Comparison of ENCODE assay signal across 12 mouse cellular contexts in the genomic region with DNA sequence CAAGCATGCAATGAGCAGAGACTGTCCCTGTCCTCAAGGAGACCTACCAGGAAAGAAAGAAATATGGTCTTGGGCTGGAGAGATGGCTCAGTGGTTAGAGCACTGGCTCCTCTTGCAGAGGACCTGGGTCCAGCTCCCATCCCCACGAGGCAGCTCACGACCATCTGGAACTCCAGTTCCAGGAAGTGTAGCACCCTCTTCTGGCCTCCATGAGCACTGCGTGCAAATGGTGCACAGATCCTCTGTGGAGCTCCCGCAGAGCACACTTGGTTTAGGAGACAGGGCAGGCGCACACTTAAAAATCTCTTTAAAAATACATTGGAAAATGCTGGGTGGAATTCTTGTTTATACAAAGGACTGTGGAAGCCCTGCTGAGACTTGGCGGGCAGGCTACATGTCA. TPM values are rescaled to one million over a fixed set of nuclear protein-coding genes. Genes with fewer than 3 reads are reported as not detected.
DNase-seq lines count a peak whose midpoint lies in the region; ATAC-seq and TF ChIP-seq lines count a peak whose summit lies in the region.
"Had no signal": no experiment of that assay in that cellular context is flagged by ENCODE, and none has a peak within 500 bp of the region (broad histone marks: within the 10 kb centered on the region; RNA-seq: fewer than 3 reads in every experiment).

No protein-coding gene starts in this region.

- peak; percentile 30 for DNase-seq in hindbrain, embryonic 11.5 days (ENCODE audit: low spot score)
- DNase-seq in testis, postnatal 10 days (ENCODE audit: low spot score) = no peak
- peak; percentile 32 for DNase-seq in splenic B cell, adult 2 months (ENCODE audit: low read depth, low spot score)
- DNase-seq in urinary bladder, adult 2 months (ENCODE audit: low spot score) = no peak
- DNase-seq in adrenal gland, postnatal 10 days = no peak
- DNase-seq: kidney, postnatal 14 days; liver, embryonic 13.5 days had no signal

- H3K27ac ChIP-seq in hindbrain, embryonic 11.5 days (ENCODE audit: low read depth, low read length) = no peak overlapping the region
- no peak overlapping the region for H3K27ac ChIP-seq in hindbrain, embryonic 12.5 days
- no peak overlapping the region for H3K27ac ChIP-seq in testis, adult 2 months (ENCODE audit: control insufficient read depth, insufficient read depth, low read depth, low read length)
- H3K27ac ChIP-seq in bone marrow macrophage, adult 2 months (ENCODE audit: insufficient read depth, low read depth, low read length) = no peak overlapping the region
- H3K27ac ChIP-seq: liver, embryonic 13.5 days had no signal

- no peak for TF ChIP-seq POLR2A in testis, adult 2 months (IDR thresholded peaks at IDR 0.05; ENCODE audit: control insufficient read depth, low read depth, low read length)
- no peak for TF ChIP-seq POLR2A in bone marrow macrophage, adult 2 months (IDR thresholded peaks at IDR 0.05; ENCODE audit: borderline replicate concordance, low read depth, low read length)

- no peaks in the 10 kb centered on the region for H3K4me1 ChIP-seq in hindbrain, embryonic 11.5 days (replicated peaks; ENCODE audit: control insufficient read depth, insufficient read depth, low read length)
- no peaks in the 10 kb centered on the region for H3K4me1 ChIP-seq in hindbrain, embryonic 12.5 days
- H3K4me1 ChIP-seq in testis, adult 2 months (ENCODE audit: control insufficient read depth, insufficient read depth, low read length) = no peaks in the 10 kb centered on the region
- H3K4me1 ChIP-seq in bone marrow macrophage, adult 2 months (ENCODE audit: control insufficient read depth, insufficient read depth, low read length) = peaks cover 18% of the 10 kb centered on the region

- H3K4me3 ChIP-seq in hindbrain, embryonic 11.5 days (ENCODE audit: low read depth, low read length) = no peak overlapping the region
- no peak overlapping the region for H3K4me3 ChIP-seq in hindbrain, embryonic 12.5 days
- no peak overlapping the region for H3K4me3 ChIP-seq in testis, adult 2 months (ENCODE audit: control insufficient read depth, low read depth, low read length)
- H3K4me3 ChIP-seq in bone marrow macrophage, adult 2 months (ENCODE audit: insufficient read depth, low read length) = no peak overlapping the region
- H3K4me3 ChIP-seq: erythroblast, embryonic 14.5 days; liver, embryonic 13.5 days had no signal

- no peak overlapping the region for H3K9ac ChIP-seq in hindbrain, embryonic 11.5 days (ENCODE audit: low read depth, low read length)
- no peak overlapping the region for H3K9ac ChIP-seq in hindbrain, embryonic 12.5 days
- H3K9ac ChIP-seq: liver, embryonic 13.5 days had no signal

- WGBS in hindbrain, embryonic 11.5 days = 90% methylated on average over 6 of the region's 6 CpGs
- whole genome bisulfite sequencing in hindbrain, embryonic 12.5 days = 84% methylated on average over 6 of the region's 6 CpGs

- TF ChIP-seq CTCF in testis, adult 2 months (IDR thresholded peaks at IDR 0.05; ENCODE audit: control insufficient read depth, insufficient read depth, insufficient replicate concordance, low read depth, low read length) = peak; percentile 46; the same call in 1 of the 2 replicates
- TF ChIP-seq CTCF in bone marrow macrophage, adult 2 months (IDR thresholded peaks at IDR 0.05; ENCODE audit: low read depth, low read length) = peak; percentile 43; the same call in 1 of the 2 replicates

- H3K27me3 ChIP-seq in hindbrain, embryonic 11.5 days (ENCODE audit: control insufficient read depth, insufficient read depth, low read length) = no peaks in the 10 kb centered on the region
- H3K27me3 ChIP-seq in hindbrain, embryonic 12.5 days = no peaks in the 10 kb centered on the region
- no peaks in the 10 kb centered on the region for H3K27me3 ChIP-seq in testis, adult 2 months (ENCODE audit: control insufficient read depth, insufficient read depth, low read length)
- no peaks in the 10 kb centered on the region for H3K27me3 ChIP-seq in splenic B cell, adult 2 months (ENCODE audit: control insufficient read depth, insufficient read depth, low read length, poor library complexity, severe bottlenecking)
- H3K27me3 ChIP-seq: liver, embryonic 13.5 days had no signal

- ATAC-seq in hindbrain, embryonic 11.5 days (ENCODE audit: low FRiP score) = no peak
- ATAC-seq in hindbrain, embryonic 12.5 days (ENCODE audit: low FRiP score) = no peak

- H3K36me3 ChIP-seq in hindbrain, embryonic 11.5 days (ENCODE audit: control insufficient read depth, insufficient read depth, low read length) = peaks cover 16% of the 10 kb centered on the region; the same call in 1 of the 2 replicates
- peaks cover 87% of the 10 kb centered on the region for H3K36me3 ChIP-seq in hindbrain, embryonic 12.5 days
- peaks cover 2% of the 10 kb centered on the region for H3K36me3 ChIP-seq in testis, adult 2 months (ENCODE audit: control insufficient read depth, insufficient read depth, low read length)
- peaks cover 8% of the 10 kb centered on the region for H3K36me3 ChIP-seq in splenic B cell, adult 2 months (ENCODE audit: control insufficient read depth, insufficient read depth, low read length, poor library complexity, severe bottlenecking)

- no peak overlapping the region for H3K4me2 ChIP-seq in hindbrain, embryonic 11.5 days (replicated peaks; ENCODE audit: low read depth, low read length)
- no peak overlapping the region for H3K4me2 ChIP-seq in hindbrain, embryonic 12.5 days (replicated peaks)
- H3K4me2 ChIP-seq: heart, embryonic 11.5 days; liver, embryonic 13.5 days had no signal

- no peaks in the 10 kb centered on the region for H3K9me3 ChIP-seq in hindbrain, embryonic 11.5 days (ENCODE audit: control insufficient read depth, low read length)
- no peaks in the 10 kb centered on the region for H3K9me3 ChIP-seq in hindbrain, embryonic 12.5 days (replicated peaks)
- H3K9me3 ChIP-seq: liver, embryonic 13.5 days had no signal

RNA-seq across cellular contexts. Expression of a gene that starts 17.1 kb away (rescaled TPM):
- polyA plus RNA-seq in hindbrain, embryonic 11.5 days (2014; fragmentation: Nextera tagmentation; extraction: Ambion mirVana) = 3.9 and 4.1 TPM in 2 replicates
- polyA plus RNA-seq in hindbrain, embryonic 12.5 days (2016; fragmentation: Nextera tagmentation; extraction: Ambion mirVana) = 3.5 and 3.6 TPM in 2 replicates
- 3.2 and 6.4 TPM in 2 replicates for polyA plus RNA-seq in testis, adult 2 months (2012; rRNA removed)
- polyA plus RNA-seq in bone marrow macrophage, adult 2 months (2012; ENCODE audit: insufficient read depth, insufficient read length, missing spikeins) = 172 and 173 TPM in 2 replicates
- 25.2 and 26.6 TPM in 2 replicates for polyA plus RNA-seq in urinary bladder, adult 2 months (2012; rRNA removed)
- total RNA-seq in adrenal gland, postnatal 10 days (2021) = 1 to 10 TPM; 6.8 to 8.4 TPM

RNA-seq across cellular contexts. Expression of a gene that starts 17.3 kb away (rescaled TPM):
- 542 and 546 TPM in 2 replicates for polyA plus RNA-seq in hindbrain, embryonic 11.5 days (2014; fragmentation: Nextera tagmentation; extraction: Ambion mirVana)
- polyA plus RNA-seq in hindbrain, embryonic 12.5 days (2016; fragmentation: Nextera tagmentation; extraction: Ambion mirVana) = 469 and 476 TPM in 2 replicates
- 38.1 and 41.7 TPM in 2 replicates for polyA plus RNA-seq in testis, adult 2 months (2012; rRNA removed)
- polyA plus RNA-seq in bone marrow macrophage, adult 2 months (2012; ENCODE audit: insufficient read depth, insufficient read length, missing spikeins) = 312 and 343 TPM in 2 replicates
- 200 and 236 TPM in 2 replicates for polyA plus RNA-seq in urinary bladder, adult 2 months (2012; rRNA removed)
- total RNA-seq in adrenal gland, postnatal 10 days (2021) = 100 to 1,000 TPM; 150 to 160 TPM

Comparison
In these comparisons a context has a peak if more than half of its experiments do, and no peak if none do; other contexts are left out.
1. DNase-seq: peak in hindbrain, embryonic 11.5 days (single experiment) and splenic B cell, adult 2 months (single experiment); none in testis, postnatal 10 days (single experiment), urinary bladder, adult 2 months (single experiment) and adrenal gland, postnatal 10 days (single experiment).